ENCODE assay signal across 8 mouse cellular contexts in the genomic region with DNA sequence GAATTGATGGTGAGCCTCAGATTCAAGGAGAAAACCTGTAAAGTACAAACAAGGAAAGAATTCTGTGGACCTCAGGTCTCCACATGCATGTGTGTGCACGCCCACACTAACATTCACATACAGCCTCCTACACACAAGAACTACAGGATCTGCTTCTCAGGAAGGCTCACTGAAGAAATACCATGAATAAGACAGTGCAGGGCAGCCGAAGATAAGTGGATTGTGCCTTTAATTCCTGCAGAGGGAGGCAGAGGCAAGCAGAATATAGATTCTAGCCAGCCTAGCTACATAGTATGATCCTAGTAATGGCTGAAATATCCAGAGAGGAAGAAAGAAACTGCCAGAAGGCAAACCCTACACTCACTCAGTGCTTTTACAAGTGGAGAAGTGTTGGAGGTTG. TPM values are rescaled to one million over a fixed set of nuclear protein-coding genes. Genes with fewer than 3 reads are reported as not detected.
DNase-seq lines count a peak whose midpoint lies in the region; ATAC-seq and TF ChIP-seq lines count a peak whose summit lies in the region.

No protein-coding gene starts in this region.

- 54% methylated on average over 2 of the region's 2 CpGs for WGBS in heart, embryonic 15.5 days
- 51% methylated on average over 2 of the region's 2 CpGs for WGBS in heart, adult 2 months
- 47% methylated on average over 2 of the region's 2 CpGs for WGBS in embryonic facial prominence, embryonic 14.5 days

- TF ChIP-seq EP300 in heart, adult 2 months (IDR thresholded peaks at IDR 0.05; ENCODE audit: insufficient read depth, low read depth, low read length) = no peak
- no peak for TF ChIP-seq EP300 in CH12.LX (IDR thresholded peaks at IDR 0.05; ENCODE audit: low read length)

- TF ChIP-seq POLR2A in heart, adult 2 months (IDR thresholded peaks at IDR 0.05; ENCODE audit: insufficient read depth, low read depth, low read length) = no peak
- no peak for TF ChIP-seq POLR2A in CH12.LX (IDR thresholded peaks at IDR 0.05; ENCODE audit: low read depth, low read length)

- H3K4me1 ChIP-seq in heart, embryonic 15.5 days (replicated peaks) = peaks cover 13% of the 10 kb centered on the region
- H3K4me1 ChIP-seq in heart, adult 2 months (ENCODE audit: control insufficient read depth, insufficient read depth, low read length) = peaks cover 2% of the 10 kb centered on the region
- peaks cover 2 to 36% of the 10 kb centered on the region in 2 experiments; a peak in 3 of 4 replicates for H3K4me1 ChIP-seq in CH12.LX (ENCODE audit: control insufficient read depth in 1 of 2, insufficient read depth in 2 of 2)
- H3K4me1 ChIP-seq in embryonic facial prominence, embryonic 14.5 days (ENCODE audit: control insufficient read depth, insufficient read depth, low read length) = peaks cover 7% of the 10 kb centered on the region; the same call in 1 of the 2 replicates

- intact Hi-C loops in heart, adult 2 months (cut with DNase I) = loop anchor here (2.0 kb wide), 1 partner anchor 55 kb away; the partner anchor contains the start of gene Ccdc116

- H3K79me2 ChIP-seq in heart, adult 2 months (replicated peaks; ENCODE audit: control insufficient read depth, insufficient read depth, low read length) = peaks cover 11% of the 10 kb centered on the region
- peaks cover 42% of the 10 kb centered on the region for H3K79me2 ChIP-seq in CH12.LX (replicated peaks; ENCODE audit: control insufficient read depth, extremely low read depth, insufficient read depth, poor library complexity, severe bottlenecking)

- H3K27me3 ChIP-seq in heart, embryonic 15.5 days = no peaks in the 10 kb centered on the region
- no peaks in the 10 kb centered on the region for H3K27me3 ChIP-seq in heart, adult 2 months (ENCODE audit: control insufficient read depth, insufficient read depth, low read length)
- H3K27me3 ChIP-seq in CH12.LX (replicated peaks) = peaks cover 9% of the 10 kb centered on the region
- H3K27me3 ChIP-seq in embryonic facial prominence, embryonic 14.5 days (replicated peaks; ENCODE audit: control insufficient read depth, insufficient read depth, low read length) = 0 out of 2 replicates have a peak, but pooled peaks cover 3% of the 10 kb centered on the region

- no peak overlapping the region for H3K4me2 ChIP-seq in heart, embryonic 15.5 days
- no peak overlapping the region for H3K4me2 ChIP-seq in CH12.LX (ENCODE audit: insufficient read depth, low read depth, poor library complexity, severe bottlenecking)
- no peak overlapping the region for H3K4me2 ChIP-seq in embryonic facial prominence, embryonic 14.5 days (ENCODE audit: low read depth, low read length)

- H3K9me3 ChIP-seq in heart, embryonic 15.5 days (replicated peaks) = no peaks in the 10 kb centered on the region
- H3K9me3 ChIP-seq in CH12.LX (replicated peaks; ENCODE audit: low read length) = no peaks in the 10 kb centered on the region
- H3K9me3 ChIP-seq in embryonic facial prominence, embryonic 14.5 days (ENCODE audit: control insufficient read depth, low read length) = no peaks in the 10 kb centered on the region

- peak; percentile 46 for TF ChIP-seq RAD21 in CH12.LX (IDR thresholded peaks at IDR 0.05; ENCODE audit: low read depth, low read length)

- in situ Hi-C loops in CH12.LX (cut with MboI; ENCODE audit: low pct_ligation_motif_present, low pct_unique_long_range_greater_than_20kb, low sequenced_read_pairs) = loop anchor here (5.0 to 10.0 kb wide), 2 partner anchors 70 to 333 kb away; partner anchors contain the start of genes Sdf2l1 and Thap7

- peak; percentile 66 for ATAC-seq in heart, embryonic 15.5 days (replicated peaks; ENCODE audit: insufficient number of reproducible peaks, insufficient read depth, low FRiP score, low read depth)
- peak; percentile 67 for ATAC-seq in embryonic facial prominence, embryonic 14.5 days (ENCODE audit: low read depth)
- ATAC-seq in megakaryocyte-erythroid progenitor cell, adult 5-6 weeks (replicated peaks; ENCODE audit: low FRiP score, low TSS enrichment, poor library complexity, severe bottlenecking) = peak; percentile 66

- TF ChIP-seq CTCF in heart, adult 2 months (IDR thresholded peaks at IDR 0.05) = no peak
- peak in 1 of 2 experiments; percentile 56; a peak in 2 of 4 replicates for TF ChIP-seq CTCF in CH12.LX (conservative IDR thresholded peaks at IDR 0.05 in 1 of 2, IDR thresholded peaks at IDR 0.05 in 1 of 2; ENCODE audit: low read depth in 2 of 2, low read length in 2 of 2)

- dilution Hi-C loops in CH12.LX (cut with MboI; ENCODE audit: extremely low pct_ligation_motif_present, extremely low pct_unique_long_range_greater_than_20kb, low sequenced_read_pairs) = no loop called here

- H3K27ac ChIP-seq in heart, embryonic 15.5 days = 0 out of 2 replicates have a peak overlapping the region, but pooled peaks have one; percentile 18
- no peak overlapping the region for H3K27ac ChIP-seq in heart, adult 2 months
- H3K27ac ChIP-seq in CH12.LX (ENCODE audit: insufficient read depth, low read depth) = no peak overlapping the region
- peak overlapping the region; percentile 86; the same call in 1 of the 2 replicates for H3K27ac ChIP-seq in embryonic facial prominence, embryonic 14.5 days (replicated peaks; ENCODE audit: low read depth, low read length)

- no peaks in the 10 kb centered on the region for H3K36me3 ChIP-seq in heart, embryonic 15.5 days
- H3K36me3 ChIP-seq in heart, adult 2 months (ENCODE audit: control insufficient read depth, insufficient read depth, low read length) = peaks cover 4% of the 10 kb centered on the region
- peaks cover 0 to 18% of the 10 kb centered on the region in 2 experiments for H3K36me3 ChIP-seq in CH12.LX (replicated peaks in 1 of 2; ENCODE audit: control insufficient read depth in 1 of 2, insufficient read depth in 1 of 2, low read length in 1 of 2)
- 0 out of 2 replicates have a peak, but pooled peaks cover 4% of the 10 kb centered on the region for H3K36me3 ChIP-seq in embryonic facial prominence, embryonic 14.5 days (ENCODE audit: control insufficient read depth, insufficient read depth, low read length)

- no peak overlapping the region; the same call in 1 of the 2 replicates for H3K4me3 ChIP-seq in heart, embryonic 15.5 days
- H3K4me3 ChIP-seq in heart, adult 2 months = no peak overlapping the region
- peak overlapping the region in 1 of 3 experiments; percentile 97 for H3K4me3 ChIP-seq in CH12.LX (replicated peaks in 1 of 3; ENCODE audit: low read depth in 2 of 3, low read length in 2 of 3, poor library complexity in 1 of 3)
- peak overlapping the region; percentile 99; the same call in 1 of the 2 replicates for H3K4me3 ChIP-seq in embryonic facial prominence, embryonic 14.5 days (ENCODE audit: low read depth, low read length)

- no peak for DNase-seq in heart, adult 2 months
- DNase-seq in CH12.LX (ENCODE audit: extremely low read depth) = peak; percentile 42
- DNase-seq in embryonic facial prominence, embryonic 14.5 days (ENCODE audit: low spot score) = peak; percentile 58
- DNase-seq in cerebellum, postnatal 14 days = no peak
- DNase-seq in cerebellum, adult 8-10 months = no peak
- no peak for DNase-seq in kidney, adult 9 months

- no peak overlapping the region for H3K9ac ChIP-seq in heart, embryonic 15.5 days
- no peak overlapping the region for H3K9ac ChIP-seq in heart, adult 2 months (ENCODE audit: low read depth, low read length)
- no peak overlapping the region; the same call in 1 of the 2 replicates for H3K9ac ChIP-seq in CH12.LX (ENCODE audit: insufficient read depth, low read depth)
- H3K9ac ChIP-seq in embryonic facial prominence, embryonic 14.5 days (ENCODE audit: low read depth, low read length) = 0 out of 2 replicates have a peak overlapping the region, but pooled peaks have one; percentile 100

RNA-seq across cellular contexts. Expression of gene Ube2l3, which starts 0.5 kb away (rescaled TPM):
- polyA plus RNA-seq in heart, embryonic 15.5 days (2015; fragmentation: Nextera tagmentation; extraction: Ambion mirVana) = 255 and 264 TPM in 2 replicates
- 100 to 1,000 TPM; 102 to 112 TPM for total RNA-seq in heart, adult 2 months (2021)
- 55.0 and 74.7 TPM in 2 replicates for polyA plus RNA-seq in heart, adult 2 months (2012; rRNA removed)
- total RNA-seq in CH12.LX (2012; rRNA removed) = 156 and 229 TPM in 2 replicates
- total RNA-seq in CH12.LX (2014; rRNA removed) = 302 and 354 TPM in 2 replicates
- 377 and 386 TPM in 2 replicates for polyA plus RNA-seq in CH12.LX (2012; ENCODE audit: insufficient read length, low read depth)
- polyA plus RNA-seq in embryonic facial prominence, embryonic 14.5 days (2014; fragmentation: Nextera tagmentation; extraction: Ambion mirVana) = 301 and 303 TPM in 2 replicates
- 154 and 221 TPM in 2 replicates for total RNA-seq in megakaryocyte-erythroid progenitor cell, adult 5-6 weeks (2014; fragmentation: Nextera tagmentation)
- total RNA-seq in megakaryocyte-erythroid progenitor cell, adult 5-6 weeks (2017) = 161 and 163 TPM in 2 replicates

RNA-seq across cellular contexts. Expression of gene Rimbp3, which starts 6.4 kb away (rescaled TPM):
- polyA plus RNA-seq in heart, embryonic 15.5 days (2015; fragmentation: Nextera tagmentation; extraction: Ambion mirVana) = 0.13 and 0.30 TPM in 2 replicates
- under 1 TPM; 0.13 to 0.16 TPM for total RNA-seq in heart, adult 2 months (2021)
- polyA plus RNA-seq in heart, adult 2 months (2012; rRNA removed) = 0.09 and 0.14 TPM in 2 replicates
- total RNA-seq in CH12.LX (2012; rRNA removed) (0.21 and 0.34 TPM in 2 replicates), CH12.LX (2014; rRNA removed) (0.09 TPM in 1 of 2 replicates, not detected in the other)
- 0.06 and 0.08 TPM in 2 replicates for polyA plus RNA-seq in CH12.LX (2012; ENCODE audit: insufficient read length, low read depth)
- 0.17 and 0.34 TPM in 2 replicates for polyA plus RNA-seq in embryonic facial prominence, embryonic 14.5 days (2014; fragmentation: Nextera tagmentation; extraction: Ambion mirVana)
- total RNA-seq in megakaryocyte-erythroid progenitor cell, adult 5-6 weeks (2014; fragmentation: Nextera tagmentation) = 0.39 and 0.59 TPM in 2 replicates
- total RNA-seq in megakaryocyte-erythroid progenitor cell, adult 5-6 weeks (2017) = 0.23 TPM in 1 of 2 replicates, not detected in the other

RNA-seq across cellular contexts. Expression of gene Hic2, which starts 31.4 kb away (rescaled TPM):
- polyA plus RNA-seq in heart, embryonic 15.5 days (2015; fragmentation: Nextera tagmentation; extraction: Ambion mirVana) = 3.2 and 4.0 TPM in 2 replicates
- 1 to 10 TPM; 1.5 to 2.0 TPM for total RNA-seq in heart, adult 2 months (2021)
- polyA plus RNA-seq in heart, adult 2 months (2012; rRNA removed) = 1.2 and 2.2 TPM in 2 replicates
- 7.5 and 9.6 TPM in 2 replicates for total RNA-seq in CH12.LX (2012; rRNA removed)
- total RNA-seq in CH12.LX (2014; rRNA removed) = 4.5 and 6.2 TPM in 2 replicates
- polyA plus RNA-seq in CH12.LX (2012; ENCODE audit: insufficient read length, low read depth) = 6.3 and 8.1 TPM in 2 replicates
- 3.0 and 3.5 TPM in 2 replicates for polyA plus RNA-seq in embryonic facial prominence, embryonic 14.5 days (2014; fragmentation: Nextera tagmentation; extraction: Ambion mirVana)
- 1.6 and 2.1 TPM in 2 replicates for total RNA-seq in megakaryocyte-erythroid progenitor cell, adult 5-6 weeks (2014; fragmentation: Nextera tagmentation)
- 1.5 and 1.9 TPM in 2 replicates for total RNA-seq in megakaryocyte-erythroid progenitor cell, adult 5-6 weeks (2017)

RNA-seq across cellular contexts. Expression of gene Ccdc116, which starts 54.9 kb away (rescaled TPM):
- 0.16 and 0.34 TPM in 2 replicates for polyA plus RNA-seq in heart, embryonic 15.5 days (2015; fragmentation: Nextera tagmentation; extraction: Ambion mirVana)
- under 1 TPM in 1 of 2 experiments, not detected in 1; 0.14 TPM for total RNA-seq in heart, adult 2 months (2021)
- polyA plus RNA-seq in heart, adult 2 months (2012; rRNA removed) = 0.35 TPM in 2 replicates
- total RNA-seq in CH12.LX (2012; rRNA removed) = 4.4 and 6.4 TPM in 2 replicates
- 7.5 and 8.9 TPM in 2 replicates for total RNA-seq in CH12.LX (2014; rRNA removed)
- 7.7 and 9.7 TPM in 2 replicates for polyA plus RNA-seq in CH12.LX (2012; ENCODE audit: insufficient read length, low read depth)
- 0.60 and 0.94 TPM in 2 replicates for polyA plus RNA-seq in embryonic facial prominence, embryonic 14.5 days (2014; fragmentation: Nextera tagmentation; extraction: Ambion mirVana)
- total RNA-seq in megakaryocyte-erythroid progenitor cell, adult 5-6 weeks (2014; fragmentation: Nextera tagmentation) = 1.2 and 2.1 TPM in 2 replicates
- 0.57 and 0.70 TPM in 2 replicates for total RNA-seq in megakaryocyte-erythroid progenitor cell, adult 5-6 weeks (2017)

RNA-seq across cellular contexts. Expression of gene Ydjc, which starts 57.6 kb away (rescaled TPM):
- polyA plus RNA-seq in heart, embryonic 15.5 days (2015; fragmentation: Nextera tagmentation; extraction: Ambion mirVana) = 4.5 and 6.6 TPM in 2 replicates
- 1 to 10 TPM; 2.4 to 2.5 TPM for total RNA-seq in heart, adult 2 months (2021)
- polyA plus RNA-seq in heart, adult 2 months (2012; rRNA removed) = 1.9 and 3.3 TPM in 2 replicates
- total RNA-seq in CH12.LX (2012; rRNA removed) (68.0 and 70.9 TPM in 2 replicates), CH12.LX (2014; rRNA removed) (48.9 and 54.3 TPM in 2 replicates)
- polyA plus RNA-seq in CH12.LX (2012; ENCODE audit: insufficient read length, low read depth) = 63.4 and 65.3 TPM in 2 replicates
- polyA plus RNA-seq in embryonic facial prominence, embryonic 14.5 days (2014; fragmentation: Nextera tagmentation; extraction: Ambion mirVana) = 13.3 and 15.1 TPM in 2 replicates
- 13.3 and 13.4 TPM in 2 replicates for total RNA-seq in megakaryocyte-erythroid progenitor cell, adult 5-6 weeks (2014; fragmentation: Nextera tagmentation)
- 11.4 and 11.7 TPM in 2 replicates for total RNA-seq in megakaryocyte-erythroid progenitor cell, adult 5-6 weeks (2017)

Comparison
In these comparisons a context has a peak if more than half of its experiments do, and no peak if none do; other contexts are left out.
1. H3K27ac ChIP-seq: peak in heart, embryonic 15.5 days (single experiment) and embryonic facial prominence, embryonic 14.5 days (single experiment); none in heart, adult 2 months (single experiment) and CH12.LX (single experiment).
2. DNase-seq: peak in CH12.LX (single experiment) and embryonic facial prominence, embryonic 14.5 days (single experiment); none in heart, adult 2 months (0 of 2), cerebellum, postnatal 14 days (0 of 2), cerebellum, adult 8-10 months (single experiment) and kidney, adult 9 months (single experiment).
3. Peak in every context shown above with its lines, with median percentiles within 50 percentile points of each other: ATAC-seq.